Comparison of ENCODE assay signal across 23 mouse cellular contexts in genomic region chr11:44475467-44475866, GRCm38 (mm10). TPM values are rescaled to one million over a fixed set of nuclear protein-coding genes. Genes with fewer than 3 reads are reported as not detected.
A peak's percentile ranks its signal among the peaks of the same experiment; 100 is the strongest.
DNase-seq lines count a peak whose midpoint lies in the region; ATAC-seq and TF ChIP-seq lines count a peak whose summit lies in the region.
"Had no signal": no experiment of that assay in that cellular context is flagged by ENCODE, and none has a peak within 500 bp of the region (broad histone marks: within the 10 kb centered on the region; RNA-seq: fewer than 3 reads in every experiment).

No protein-coding gene starts in this region.

- DNase-seq in liver, postnatal 0 days: no peak
- peak; percentile 36 for DNase-seq in thymus, postnatal 14 days
- no peak for DNase-seq in thymus, adult 2 months
- peak; percentile 31 for DNase-seq in naive thymus-derived CD4-positive, alpha-beta T cell, adult 2 months (ENCODE audit: low read depth)
- DNase-seq in adipocyte (ENCODE audit: low spot score): no peak
- no peak for DNase-seq in cerebellum, postnatal 4 days (ENCODE audit: low spot score in 2 of 2)
- DNase-seq: adrenal gland, adult 8-10 months; adrenal gland, postnatal 36 days; cerebellum, adult 11 months; cerebellum, adult 8-10 months; cerebellum, postnatal 14 days; gastrocnemius, postnatal 25 days; heart, postnatal 10 days; heart, postnatal 4 days had no signal

- no peak for TF ChIP-seq EP300 in liver, postnatal 0 days (IDR thresholded peaks at IDR 0.05; ENCODE audit: low read depth)

- no peaks in the 10 kb centered on the region for H3K27me3 ChIP-seq in liver, postnatal 0 days (ENCODE audit: insufficient read depth, low read length)
- no peaks in the 10 kb centered on the region for H3K27me3 ChIP-seq in liver, embryonic 12.5 days (replicated peaks)
- no peaks in the 10 kb centered on the region for H3K27me3 ChIP-seq in thymus, adult 2 months (ENCODE audit: control insufficient read depth, insufficient read depth, low read length)
- H3K27me3 ChIP-seq: CH12.LX; embryonic facial prominence, embryonic 12.5 days; forebrain, embryonic 15.5 days; Patski had no signal

- H3K27ac ChIP-seq in liver, postnatal 0 days (ENCODE audit: low read depth): peak overlapping the region; percentile 58; the same call in 1 of the 2 replicates
- no peak overlapping the region for H3K27ac ChIP-seq in liver, embryonic 12.5 days
- H3K27ac ChIP-seq in thymus, adult 2 months (ENCODE audit: control insufficient read depth, insufficient read depth, low read length): no peak overlapping the region
- H3K27ac ChIP-seq: embryonic facial prominence, embryonic 12.5 days; forebrain, embryonic 15.5 days; heart, embryonic 10.5 days; hindbrain, embryonic 12.5 days had no signal

- no peak for ATAC-seq in liver, postnatal 0 days
- ATAC-seq in liver, embryonic 12.5 days: no peak
- ATAC-seq: forebrain, embryonic 15.5 days; hindbrain, embryonic 16.5 days; inflammation-experienced regulatory T-cells, adult 6 months; Patski had no signal

- TF ChIP-seq CTCF in liver, postnatal 0 days (IDR thresholded peaks at IDR 0.05; ENCODE audit: low read depth): no peak
- no peak for TF ChIP-seq CTCF in thymus, adult 2 months (IDR thresholded peaks at IDR 0.05; ENCODE audit: borderline replicate concordance, control insufficient read depth, extremely low read depth, insufficient read depth, low read length, poor library complexity)

- no peak overlapping the region for H3K4me2 ChIP-seq in liver, postnatal 0 days (ENCODE audit: low read depth, low read length)
- no peak overlapping the region for H3K4me2 ChIP-seq in liver, embryonic 12.5 days
- H3K4me2 ChIP-seq: embryonic facial prominence, embryonic 12.5 days; forebrain, embryonic 15.5 days; hindbrain, embryonic 12.5 days had no signal

- no peaks in the 10 kb centered on the region for H3K36me3 ChIP-seq in liver, postnatal 0 days (replicated peaks; ENCODE audit: insufficient read depth, low read length)
- H3K36me3 ChIP-seq in liver, embryonic 12.5 days: 0 out of 2 replicates have a peak, but pooled peaks cover 6% of the 10 kb centered on the region
- no peaks in the 10 kb centered on the region for H3K36me3 ChIP-seq in thymus, adult 2 months (ENCODE audit: control insufficient read depth, insufficient read depth, low read length)
- H3K36me3 ChIP-seq: embryonic facial prominence, embryonic 12.5 days; forebrain, embryonic 15.5 days; heart, embryonic 10.5 days; hindbrain, embryonic 12.5 days had no signal

- WGBS in liver, postnatal 0 days (ENCODE audit: insufficient replicate concordance): 71% methylated on average over 3 of the region's 3 CpGs
- 64% methylated on average over 3 of the region's 3 CpGs for WGBS in liver, embryonic 12.5 days (ENCODE audit: insufficient replicate concordance)
- 67% methylated on average over 3 of the region's 3 CpGs for WGBS in thymus, adult 2 months

- no peak overlapping the region for H3K9ac ChIP-seq in liver, postnatal 0 days (replicated peaks)
- H3K9ac ChIP-seq in liver, embryonic 12.5 days: no peak overlapping the region
- H3K9ac ChIP-seq: embryonic facial prominence, embryonic 12.5 days; forebrain, embryonic 15.5 days; hindbrain, embryonic 12.5 days had no signal

- H3K4me3 ChIP-seq in liver, postnatal 0 days (ENCODE audit: low read depth, low read length): no peak overlapping the region
- H3K4me3 ChIP-seq in liver, embryonic 12.5 days: no peak overlapping the region
- H3K4me3 ChIP-seq in thymus, adult 2 months (ENCODE audit: control insufficient read depth, insufficient read depth, low read length): no peak overlapping the region
- H3K4me3 ChIP-seq: embryonic facial prominence, embryonic 12.5 days; forebrain, embryonic 15.5 days; heart, embryonic 10.5 days; hindbrain, embryonic 12.5 days had no signal

- no peak for TF ChIP-seq POLR2A in thymus, adult 2 months (IDR thresholded peaks at IDR 0.05; ENCODE audit: control insufficient read depth, extremely low read depth, insufficient read depth, low read length, poor library complexity)

- H3K9me3 ChIP-seq in liver, postnatal 0 days (ENCODE audit: low read length): no peaks in the 10 kb centered on the region
- H3K9me3 ChIP-seq in liver, embryonic 12.5 days (replicated peaks): no peaks in the 10 kb centered on the region
- H3K9me3 ChIP-seq: embryonic facial prominence, embryonic 12.5 days; forebrain, embryonic 15.5 days; heart, embryonic 10.5 days; hindbrain, embryonic 12.5 days had no signal

- peaks cover 17% of the 10 kb centered on the region for H3K4me1 ChIP-seq in liver, postnatal 0 days (ENCODE audit: insufficient read depth)
- H3K4me1 ChIP-seq in liver, embryonic 12.5 days: peaks cover 32% of the 10 kb centered on the region
- peaks cover 3% of the 10 kb centered on the region for H3K4me1 ChIP-seq in thymus, adult 2 months (replicated peaks; ENCODE audit: control insufficient read depth, insufficient read depth, low read length)

RNA-seq across cellular contexts. Expression of gene Ublcp1, which starts 5.2 kb away (rescaled TPM):
- polyA plus RNA-seq in liver, postnatal 0 days (2015; fragmentation: Nextera tagmentation; extraction: Ambion mirVana): 40.8 and 40.9 TPM in 2 replicates
- polyA plus RNA-seq in liver, embryonic 12.5 days (2016; fragmentation: Nextera tagmentation; extraction: Ambion mirVana): 41.8 and 41.9 TPM in 2 replicates
- polyA plus RNA-seq in thymus, adult 2 months (2012; rRNA removed): 10.1 and 10.7 TPM in 2 replicates

RNA-seq across cellular contexts. Expression of gene Rnf145, which starts 43.3 kb away (rescaled TPM):
- polyA plus RNA-seq in liver, postnatal 0 days (2015; fragmentation: Nextera tagmentation; extraction: Ambion mirVana): 31.9 and 32.7 TPM in 2 replicates
- 64.7 and 71.1 TPM in 2 replicates for polyA plus RNA-seq in liver, embryonic 12.5 days (2016; fragmentation: Nextera tagmentation; extraction: Ambion mirVana)
- 361 and 669 TPM in 2 replicates for polyA plus RNA-seq in thymus, adult 2 months (2012; rRNA removed)

Comparison
In these comparisons a context has a peak if more than half of its experiments do, and no peak if none do; other contexts are left out.
1. DNase-seq: peak in thymus, postnatal 14 days (single experiment) and naive thymus-derived CD4-positive, alpha-beta T cell, adult 2 months (single experiment); none in liver, postnatal 0 days (single experiment), thymus, adult 2 months (single experiment), adipocyte (single experiment) and cerebellum, postnatal 4 days (0 of 2).